Mouse (Mus musculus) embryonic fibroblast, embryonic 13.5 days (primary cell): ENCODE data around the gene Ntng1.

Experiments
- CTCF ChIP-seq: IDR thresholded peaks from 2 replicates; pipeline ENCODE4 v1.5.1; 2011; ENCODE audit warnings: mild to moderate bottlenecking, control low read depth, low read length, moderate library complexity, borderline replicate concordance; ENCODE audit not compliant: insufficient read depth
- POLR2A ChIP-seq: IDR thresholded peaks from 2 replicates; pipeline ENCODE4 v1.6.1; 2011; ENCODE audit warnings: low read depth, mild to moderate bottlenecking, control low read depth, low read length, moderate library complexity

- no peak for TF ChIP-seq CTCF
- no peak for TF ChIP-seq POLR2A
Measured at GRCm38 (mm10) chr3:110055433-110055832, 88.4 kb downstream of the Ntng1 start.
